Mouse (Mus musculus) forebrain, embryonic 12.5 days (tissue): ENCODE data around the gene Aspa. TPM values are rescaled to one million over a fixed set of nuclear protein-coding genes. Genes with fewer than 3 reads are reported as not detected.
"Not testable (repeated sequence)": the region's sequence is repeated elsewhere in the genome, so short reads cannot be mapped to it uniquely, and the experiment has no call there.

Experiments used
- ATAC-seq: fragments of 200-750 bp; cut with Nextera tagmentation; 2 replicates; pipeline ENCODE4 v1.8.0; 2017; ENCODE audit warnings: moderate TSS enrichment; ENCODE audit not compliant: low FRiP score
- H3K27ac ChIP-seq: fragments of 300-500 bp; sonication (generic); 2 replicates; pipeline ENCODE4 v1.5.1; 2016; ENCODE audit warnings: mild to moderate bottlenecking
- H3K27me3 ChIP-seq: fragments of 300-500 bp; sonication (generic); 2 replicates; pipeline ENCODE4 v1.6.1; 2016; ENCODE audit warnings: mild to moderate bottlenecking
- H3K36me3 ChIP-seq: fragments of 300-500 bp; sonication (generic); replicated peaks from 2 replicates; pipeline ENCODE4 v1.6.1; 2016; ENCODE audit warnings: mild to moderate bottlenecking
- H3K4me1 ChIP-seq: fragments of 300-500 bp; sonication (generic); 2 replicates; pipeline ENCODE4 v1.6.1; 2016
- H3K4me2 ChIP-seq: fragments of 300-500 bp; sonication (generic); 2 replicates; pipeline ENCODE4 v1.6.1; 2016; ENCODE audit warnings: mild to moderate bottlenecking, moderate library complexity
- H3K4me3 ChIP-seq: fragments of 300-500 bp; sonication (generic); replicated peaks from 2 replicates; pipeline ENCODE4 v1.5.1; 2016; ENCODE audit warnings: mild to moderate bottlenecking
- H3K9ac ChIP-seq: fragments of 300-500 bp; sonication (generic); 2 replicates; pipeline ENCODE4 v1.6.1; 2016; ENCODE audit warnings: mild to moderate bottlenecking
- H3K9me3 ChIP-seq: fragments of 300-500 bp; sonication (generic); 2 replicates; pipeline ENCODE4 v1.6.1; 2016
- WGBS: fragments of 180-500 bp; shearing (Covaris S2); methylation state at CpG from one replicate; pipeline ENCODE4 v1.1.7; 2016; 5-methylcytosine and 5-hydroxymethylcytosine counted together
- polyA plus RNA-seq: library from polyadenylated mRNA; unstranded; fragments of >200 nt; fragmentation: Nextera tagmentation; extraction: Ambion mirVana; gene quantifications from 2 replicates; pipeline ENCODE4 v1.2.1, GENCODE M21; 2016

The Aspa gene
- polyA plus RNA-seq, result 0.33 TPM in 1 of 2 replicates, not detected in the other

DNA sequence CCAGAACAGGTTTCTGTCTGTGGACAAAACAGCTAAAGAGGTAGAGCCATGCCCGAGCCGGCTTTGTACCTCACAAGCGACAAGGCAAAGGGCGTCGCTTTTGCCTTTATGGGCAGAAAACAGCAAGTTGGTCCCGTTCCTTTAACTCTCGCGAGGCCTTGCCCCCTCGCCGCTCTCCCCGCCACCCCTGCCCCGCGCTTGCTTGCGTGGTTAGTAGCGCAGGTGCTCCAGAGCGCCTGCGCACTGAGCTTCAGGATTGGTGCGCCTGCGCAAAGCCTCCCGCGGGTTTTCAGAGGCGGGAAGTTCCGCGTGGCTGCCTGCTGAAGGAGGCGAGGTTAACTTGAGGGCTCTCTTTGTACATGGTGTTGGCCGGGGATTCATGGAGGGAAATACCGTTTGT is at the start of gene Aspa, which contains the start of the genes Gm49340 and Spata22:
Gene Aspa, minus strand, starts transcription at position 155 of the 400 bp plus-strand sequence.
Gene Gm49340, plus strand, starts transcription at position 300 of the 400 bp plus-strand sequence.
Gene Spata22, plus strand, starts transcription at position 300 of the 400 bp plus-strand sequence.
- no peaks in the 10 kb centered on the region for H3K4me1 ChIP-seq
- no peak within 1 kb of the TSS for H3K9ac ChIP-seq
- H3K9me3 ChIP-seq, result peaks cover 4% of the 10 kb centered on the region; the same call in 1 of the 2 replicates
- ATAC-seq, result no peak
- no peak within 1 kb of the TSS for H3K27ac ChIP-seq
- WGBS, result 80% methylated on average over 27 of the region's 27 CpGs
- H3K36me3 ChIP-seq, result no peaks in the 10 kb centered on the region
- no peak within 1 kb of the TSS for H3K4me2 ChIP-seq
- H3K27me3 ChIP-seq, result no peaks in the 10 kb centered on the region
- no peak within 1 kb of the TSS for H3K4me3 ChIP-seq

GRCm38 (mm10) chr11:73370946-73371345 is 41.5 kb upstream of the Aspa start, which contains the start of gene Olfr376:
Olfr376 (plus strand) TSS chr11:73371246.
- no peak within 1 kb of the TSS for H3K4me3 ChIP-seq
- 92% methylated on average over 2 of the region's 2 CpGs for WGBS
- no peak within 1 kb of the TSS for H3K4me2 ChIP-seq

GRCm38 (mm10) chr11:73350483-73350882 is 21.1 kb upstream of the Aspa start, which contains the start of gene Olfr20:
Olfr20 (plus strand) TSS chr11:73350783.
- Histone ChIP-seq H3K36me3 (no peaks in the 10 kb centered on the region), H3K27me3 (no peaks in the 10 kb centered on the region), H3K9ac (no peak within 1 kb of the TSS), H3K9me3 (no peaks in the 10 kb centered on the region), H3K4me3 (no peak within 1 kb of the TSS), H3K4me2 (no peak within 1 kb of the TSS), H3K4me1 (no peaks in the 10 kb centered on the region), H3K27ac (no peak within 1 kb of the TSS)
- ATAC-seq, result no peak
- 43% methylated on average over 3 of the region's 3 CpGs for WGBS

More at GRCm38 (mm10) chr11:73370946-73371345, 41.5 kb upstream of the Aspa start, which contains the start of gene Olfr376:
- no peak within 1 kb of the TSS for H3K27ac ChIP-seq
- no peak within 1 kb of the TSS for H3K9ac ChIP-seq
- no peaks in the 10 kb centered on the region for H3K27me3 ChIP-seq
- no peaks in the 10 kb centered on the region for H3K4me1 ChIP-seq
- H3K36me3 ChIP-seq, result no peaks in the 10 kb centered on the region
- 0 out of 2 replicates have a peak, but pooled peaks cover 5% of the 10 kb centered on the region for H3K9me3 ChIP-seq
- no peak for ATAC-seq

GRCm38 (mm10) chr11:73336919-73337318 is 7.5 kb upstream of the Aspa start:
- WGBS, result 80% methylated on average over 4 of the region's 4 CpGs
- no peak overlapping the region for H3K4me2 ChIP-seq
- no peaks in the 10 kb centered on the region for H3K9me3 ChIP-seq
- H3K4me3 ChIP-seq, result no peak overlapping the region
- no peaks in the 10 kb centered on the region for H3K36me3 ChIP-seq
- no peaks in the 10 kb centered on the region for H3K27me3 ChIP-seq
- no peak overlapping the region for H3K27ac ChIP-seq
- H3K9ac ChIP-seq, result no peak overlapping the region
- ATAC-seq, result no peak
- no peaks in the 10 kb centered on the region for H3K4me1 ChIP-seq

GRCm38 (mm10) chr11:73333357-73333756 is 4.0 kb upstream of the Aspa start:
- Histone ChIP-seq H3K9me3 (peaks cover 4% of the 10 kb centered on the region; the same call in 1 of the 2 replicates), H3K4me3 (no peak overlapping the region), H3K36me3 (no peaks in the 10 kb centered on the region), H3K27ac (no peak overlapping the region), H3K4me1 (no peaks in the 10 kb centered on the region), H3K9ac (no peak overlapping the region), H3K4me2 (no peak overlapping the region), H3K27me3 (no peaks in the 10 kb centered on the region)
- WGBS, result 75% methylated on average over 2 of the region's 2 CpGs
- no peak for ATAC-seq

- no peaks in the 10 kb centered on the region for H3K27me3 ChIP-seq
- H3K27ac ChIP-seq, result no peak overlapping the region
- no peak overlapping the region for H3K9ac ChIP-seq
- H3K9me3 ChIP-seq, result peaks cover 4% of the 10 kb centered on the region; the same call in 1 of the 2 replicates
- H3K4me2 ChIP-seq, result no peak overlapping the region
- H3K36me3 ChIP-seq, result no peaks in the 10 kb centered on the region
- H3K4me1 ChIP-seq, result no peaks in the 10 kb centered on the region
- WGBS, result 82% methylated on average over 4 of the region's 4 CpGs
- no peak for ATAC-seq
- no peak overlapping the region for H3K4me3 ChIP-seq
Observed at GRCm38 (mm10) chr11:73327361-73327760, 2.0 kb downstream of the Aspa start.

GRCm38 (mm10) chr11:73326485-73326886 is 2.9 kb downstream of the Aspa start:
- no peak for ATAC-seq

GRCm38 (mm10) chr11:73323906-73324830 is 5.2 kb downstream of the Aspa start:
- Histone ChIP-seq H3K9ac (no peak overlapping the region), H3K27me3 (no peaks in the 10 kb centered on the region), H3K4me2 (no peak overlapping the region), H3K4me3 (no peak overlapping the region), H3K4me1 (no peaks in the 10 kb centered on the region), H3K9me3 (no peaks in the 10 kb centered on the region), H3K27ac (no peak overlapping the region), H3K36me3 (no peaks in the 10 kb centered on the region)
- WGBS, result 77% methylated on average over 9 of the region's 9 CpGs
- ATAC-seq, result no peak

More at GRCm38 (mm10) chr11:73326485-73326886, 2.9 kb downstream of the Aspa start:
- Histone ChIP-seq H3K4me2 (no peak overlapping the region), H3K9ac (no peak overlapping the region), H3K36me3 (no peaks in the 10 kb centered on the region), H3K27ac (no peak overlapping the region), H3K4me3 (no peak overlapping the region), H3K27me3 (no peaks in the 10 kb centered on the region), H3K4me1 (no peaks in the 10 kb centered on the region), H3K9me3 (peaks cover 4% of the 10 kb centered on the region; the same call in 1 of the 2 replicates)
- WGBS, result 72% methylated on average over 12 of the region's 12 CpGs

- not testable (repeated sequence) for H3K9ac ChIP-seq, H3K36me3 ChIP-seq, ATAC-seq, H3K27me3 ChIP-seq, H3K4me3 ChIP-seq, H3K27ac ChIP-seq, H3K4me1 ChIP-seq, H3K9me3 ChIP-seq, H3K4me2 ChIP-seq
- WGBS, result 97% methylated on average over 13 of the region's 13 CpGs
Observed at GRCm38 (mm10) chr11:73321064-73321463, 8.3 kb downstream of the Aspa start.

DNA sequence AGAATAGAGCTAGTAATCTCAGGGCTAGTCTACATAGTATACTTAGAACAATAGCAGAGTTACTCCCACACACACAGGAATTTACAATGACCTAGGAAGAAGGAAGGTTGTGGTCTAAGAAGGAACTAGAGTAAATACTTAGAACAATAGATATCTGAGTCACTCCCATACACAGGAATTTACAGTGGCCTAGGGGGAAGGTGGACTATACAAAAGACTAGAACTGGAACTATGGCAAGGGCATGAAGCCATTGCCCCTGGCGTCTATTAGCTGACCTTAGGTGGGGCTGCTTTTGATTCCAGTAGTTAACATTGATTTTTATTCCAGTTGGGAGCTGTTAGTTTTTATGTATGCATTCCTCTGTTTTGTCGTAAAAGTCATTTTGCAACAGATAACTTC is 10.8 kb downstream of the Aspa start:
- H3K4me3 ChIP-seq, ATAC-seq, H3K9me3 ChIP-seq, H3K27ac ChIP-seq, H3K9ac ChIP-seq, H3K4me2 ChIP-seq, H3K4me1 ChIP-seq, H3K36me3 ChIP-seq, H3K27me3 ChIP-seq: not testable (repeated sequence)
- 81% methylated on average over 2 of the region's 2 CpGs for WGBS

DNA sequence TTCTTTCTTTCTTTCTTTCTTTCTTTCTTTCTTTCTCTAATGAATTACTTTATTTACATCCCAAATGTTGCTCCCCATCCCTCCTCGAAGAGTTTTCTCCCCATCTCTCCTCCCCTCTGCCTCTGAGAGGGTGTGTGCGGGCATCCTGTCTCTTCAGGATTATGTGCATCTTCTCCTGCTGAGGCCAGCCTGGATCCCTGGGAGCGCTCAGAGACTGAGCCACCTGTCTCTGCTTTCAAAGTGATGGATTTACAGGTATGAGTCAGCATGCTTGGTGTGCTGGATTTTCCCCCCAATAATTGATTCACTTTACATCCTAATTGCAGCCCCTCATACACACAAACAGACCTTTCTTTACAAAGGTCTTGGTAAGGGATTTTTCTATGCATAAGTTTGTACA is 13.4 kb downstream of the Aspa start:
- Histone ChIP-seq H3K27ac (no peak overlapping the region), H3K27me3 (no peaks in the 10 kb centered on the region), H3K4me2 (no peak overlapping the region), H3K4me3 (no peak overlapping the region), H3K9ac (no peak overlapping the region), H3K4me1 (no peaks in the 10 kb centered on the region), H3K36me3 (no peaks in the 10 kb centered on the region), H3K9me3 (no peaks in the 10 kb centered on the region)
- 51% methylated on average over 3 of the region's 3 CpGs for WGBS
- no peak for ATAC-seq

DNA sequence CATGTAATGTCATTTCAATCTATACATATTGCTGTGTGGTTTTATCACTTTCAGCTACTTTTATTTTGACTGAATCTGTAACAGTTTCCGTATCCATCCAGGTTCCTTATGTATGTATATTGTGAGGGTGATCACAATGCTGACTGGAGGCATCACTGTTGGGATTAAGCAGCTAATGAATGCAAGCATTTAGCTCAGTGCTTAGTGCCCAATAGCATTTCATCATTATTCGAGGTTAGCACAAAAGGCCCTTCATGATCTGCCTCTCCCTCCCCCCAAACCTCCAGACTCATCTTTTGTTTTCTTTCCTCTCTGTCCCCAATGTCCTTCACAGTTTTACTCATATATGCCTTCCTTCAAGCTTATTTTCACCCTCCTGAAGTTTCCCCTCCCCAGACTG is 26.3 kb downstream of the Aspa start:
- no peaks in the 10 kb centered on the region for H3K36me3 ChIP-seq
- H3K27me3 ChIP-seq, result no peaks in the 10 kb centered on the region
- peaks cover 6% of the 10 kb centered on the region; the same call in 1 of the 2 replicates for H3K4me1 ChIP-seq
- H3K4me2 ChIP-seq, result no peak overlapping the region
- H3K4me3 ChIP-seq, result no peak overlapping the region
- ATAC-seq, result no peak
- H3K9ac ChIP-seq, result no peak overlapping the region
- H3K9me3 ChIP-seq, result no peaks in the 10 kb centered on the region
- no peak overlapping the region for H3K27ac ChIP-seq
- WGBS, result 13% methylated on average over 2 of the region's 2 CpGs
